Mouse (Mus musculus) ES-E14 (cell line): ENCODE measurements at regions not wholly inside any gene's neighbourhood (a gene's known extent, or its start where the extent isn't known, plus 50 kb on each side); places are given as distances from the start of the nearest gene placed in this dataset.

ENCODE experiments used
- CHD2 ChIP-seq: IDR thresholded peaks from 2 replicates; pipeline ENCODE4 v1.6.1; 2014; ENCODE audit warnings: mild to moderate bottlenecking, low read depth, low read length, inconsistent platforms
- HCFC1 ChIP-seq: IDR thresholded peaks from 2 replicates; pipeline ENCODE4 v1.6.1; 2012; ENCODE audit warnings: low read length, inconsistent platforms, borderline replicate concordance; ENCODE audit not compliant: insufficient read depth
- MAFK ChIP-seq: IDR thresholded peaks from 2 replicates; pipeline ENCODE4 v1.6.1; 2014; ENCODE audit warnings: mild to moderate bottlenecking, low read depth, low read length, inconsistent platforms; ENCODE audit not compliant: insufficient read depth
- ZNF384 ChIP-seq: IDR thresholded peaks from 2 replicates; pipeline ENCODE4 v1.6.1; 2012; ENCODE audit warnings: low read depth, low read length, inconsistent platforms

- TF ChIP-seq MAFK, result no peak
- no peak for TF ChIP-seq ZNF384
- no peak for TF ChIP-seq HCFC1
- no peak; the same call in 1 of the 2 replicates for TF ChIP-seq CHD2
These were observed 62.0 kb upstream of the Zfp990 start for GRCm38 (mm10) chr4:145448586-145448985.
